Mouse (Mus musculus) embryo, embryonic 9.5 days (tissue): ENCODE measurements around the gene Npy.

Experiments used
- DNase-seq: peaks from one replicate; pipeline ENCODE4 v3.0.0-alpha.2; 2017; ENCODE audit errors: extremely low spot score

Npy gene

DNA sequence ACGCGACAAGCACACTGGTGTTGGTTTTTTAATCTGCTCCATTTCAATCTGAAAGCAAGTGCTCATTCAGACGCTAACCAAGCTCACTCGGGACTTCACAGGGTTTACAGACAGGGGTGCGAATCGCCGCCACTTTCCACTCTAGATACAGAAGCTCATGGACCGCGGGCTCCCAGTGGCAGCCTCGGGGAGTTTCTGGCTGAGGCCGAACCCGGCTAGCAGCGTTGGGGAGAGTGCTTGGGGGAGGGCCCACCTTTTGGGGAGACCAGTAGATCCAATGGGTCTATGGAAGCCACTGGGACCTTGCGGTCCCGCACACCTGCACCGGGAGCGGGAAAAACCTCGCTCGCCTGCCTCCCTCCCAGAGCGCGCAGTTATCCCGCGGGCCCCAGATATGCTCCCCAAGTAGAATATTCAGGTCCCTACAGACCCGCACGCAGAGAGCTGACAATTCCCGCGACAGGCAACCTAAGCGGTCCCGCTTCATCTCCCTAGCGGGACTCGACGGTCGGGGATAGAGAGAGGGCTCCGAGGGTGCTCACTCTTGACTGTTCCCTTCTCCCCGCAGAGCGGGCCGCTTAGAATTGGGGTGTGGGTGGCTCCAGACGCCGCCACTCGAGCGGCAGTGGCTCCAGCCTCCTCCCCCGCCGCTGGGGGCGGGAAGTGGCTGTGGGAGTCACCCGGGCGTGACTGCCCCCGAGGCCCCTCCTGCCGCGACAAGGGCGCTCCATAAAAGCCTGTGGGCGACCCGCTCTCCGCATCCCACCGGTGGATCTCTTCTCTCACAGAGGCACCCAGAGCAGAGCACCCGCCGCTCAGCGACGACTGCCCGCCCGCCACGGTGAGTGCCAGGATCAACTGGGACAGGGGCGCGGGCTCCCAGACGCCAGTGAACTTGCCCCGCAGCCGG, at the start of gene Npy:
Gene Npy, plus strand, starts transcription at position 750 of the 910 bp plus-strand sequence.
- peak; percentile 51 for DNase-seq

DNA sequence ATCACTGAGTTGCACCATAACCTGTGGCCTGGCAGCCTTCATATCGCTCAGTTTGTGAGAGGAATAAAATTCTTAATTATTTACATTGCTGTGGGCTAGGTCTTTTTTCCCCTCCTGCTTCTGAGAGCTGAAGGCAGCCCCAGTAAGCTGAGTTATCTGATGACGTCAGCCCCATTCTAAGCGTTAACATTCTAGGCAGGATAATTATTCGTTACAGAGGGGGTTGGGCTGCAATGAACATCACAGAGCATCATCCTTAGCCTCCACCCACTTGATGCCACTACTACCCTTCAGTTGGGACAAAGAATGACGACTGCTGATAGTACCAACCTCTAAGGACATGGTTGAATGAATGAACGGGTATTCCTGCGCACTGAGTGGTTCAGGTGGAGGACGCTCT, 47.5 kb upstream of the Npy start:
- no peak for DNase-seq

DNA sequence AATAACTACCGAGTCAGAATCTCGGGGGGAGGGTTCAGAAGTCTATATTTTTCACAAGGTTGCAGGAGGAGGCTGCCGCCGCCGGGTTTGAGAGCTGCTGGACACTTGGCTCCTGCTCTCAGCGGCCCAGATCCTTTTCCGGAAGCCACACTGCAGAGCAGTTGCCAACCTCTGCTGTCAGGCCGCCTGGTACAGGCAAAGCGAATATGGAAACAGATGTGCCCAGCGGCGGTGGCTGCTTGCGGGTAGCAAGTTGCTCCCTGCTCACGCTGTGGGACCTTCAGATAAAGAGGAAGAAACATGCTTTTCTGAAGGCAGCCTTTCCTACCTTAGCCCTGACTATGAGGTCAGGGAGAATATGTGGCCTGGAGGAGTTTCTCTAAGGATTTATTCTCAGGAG, 44.4 kb upstream of the Npy start:
- DNase-seq = no peak

DNA sequence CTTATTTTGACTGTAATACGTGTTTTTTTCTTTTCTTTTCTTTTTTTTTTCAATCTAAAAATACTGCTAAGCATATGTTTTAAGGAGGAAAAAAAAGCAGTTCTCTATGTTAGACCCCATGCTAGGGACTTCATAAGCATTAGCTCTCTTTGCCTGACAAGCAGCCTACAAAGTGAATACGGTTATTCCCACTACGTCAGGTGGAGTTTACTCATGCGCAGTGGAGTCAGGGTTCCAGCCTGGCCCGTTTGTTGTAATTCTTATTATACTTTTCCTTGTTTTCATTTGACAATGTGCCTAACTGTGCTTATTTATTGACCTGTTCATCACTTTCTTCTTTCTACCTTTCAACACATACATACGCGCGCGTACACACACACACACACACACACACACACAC, 43.8 kb upstream of the Npy start:
- DNase-seq = no peak

DNA sequence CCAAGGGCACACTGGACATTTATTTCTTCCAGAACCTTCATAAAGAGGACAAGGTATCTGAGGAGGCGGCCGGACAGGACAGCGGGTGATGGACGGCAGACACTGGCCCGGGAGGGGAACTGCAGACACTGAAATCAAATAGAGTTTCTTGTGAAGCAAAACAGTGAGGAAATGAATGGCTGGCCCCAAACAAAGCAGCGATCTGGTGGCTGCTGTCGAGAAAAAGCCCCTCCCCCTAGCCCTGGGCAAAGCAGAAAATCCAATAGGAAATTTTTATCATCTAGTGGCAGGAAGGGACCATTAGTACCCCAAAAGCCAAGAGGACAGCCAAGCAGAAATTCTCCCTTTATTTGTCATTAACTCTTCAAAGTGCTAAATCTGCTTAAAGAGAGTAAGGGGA, 42.9 kb upstream of the Npy start:
- DNase-seq = peak; percentile 27

DNA sequence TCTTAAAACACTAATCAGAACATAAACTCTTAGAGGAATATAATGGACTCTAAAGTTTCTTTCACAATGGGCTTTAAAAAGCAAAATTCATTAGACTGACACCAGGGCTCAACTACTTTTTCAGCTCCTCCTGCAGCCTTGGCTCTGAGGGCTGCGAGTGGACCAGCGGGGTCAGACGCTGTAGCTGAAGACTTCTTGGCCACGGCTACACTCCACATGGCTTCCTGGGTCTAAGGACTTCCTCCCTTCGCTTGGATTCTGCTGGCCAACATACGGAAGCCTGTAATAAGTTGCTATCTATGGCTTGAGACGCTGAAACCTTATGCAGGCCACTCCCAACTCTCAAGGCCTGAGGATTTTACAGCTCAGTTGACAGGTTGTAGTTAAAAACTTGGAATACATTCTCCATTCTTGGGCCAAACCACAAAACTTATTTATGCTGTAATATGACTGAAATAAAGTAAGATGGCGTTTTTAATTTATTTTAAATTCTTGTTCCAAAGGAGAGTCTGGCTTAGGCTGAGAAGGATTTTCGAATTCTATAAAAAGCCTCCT, 41.6 kb upstream of the Npy start:
- no peak for DNase-seq

DNA sequence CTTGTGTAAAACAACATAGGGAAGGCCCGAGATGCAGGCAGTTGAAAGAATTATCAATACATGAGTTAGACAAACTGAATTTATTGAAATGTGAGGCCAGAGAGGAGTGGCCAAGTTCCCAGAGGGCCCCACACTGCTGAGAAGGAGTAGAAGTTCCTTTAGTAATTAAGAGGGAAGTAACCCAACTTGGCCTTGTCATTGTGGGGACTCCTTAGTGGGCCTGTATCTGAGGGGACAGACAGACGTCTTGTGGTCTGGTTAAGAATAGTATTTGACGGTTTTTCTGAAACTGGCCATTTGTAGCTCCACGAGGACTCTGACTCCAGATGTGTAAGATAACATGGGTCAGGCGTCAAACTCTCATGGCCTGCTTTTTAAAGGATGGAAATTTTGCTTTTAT, 40.7 kb upstream of the Npy start:
- no peak for DNase-seq

DNA sequence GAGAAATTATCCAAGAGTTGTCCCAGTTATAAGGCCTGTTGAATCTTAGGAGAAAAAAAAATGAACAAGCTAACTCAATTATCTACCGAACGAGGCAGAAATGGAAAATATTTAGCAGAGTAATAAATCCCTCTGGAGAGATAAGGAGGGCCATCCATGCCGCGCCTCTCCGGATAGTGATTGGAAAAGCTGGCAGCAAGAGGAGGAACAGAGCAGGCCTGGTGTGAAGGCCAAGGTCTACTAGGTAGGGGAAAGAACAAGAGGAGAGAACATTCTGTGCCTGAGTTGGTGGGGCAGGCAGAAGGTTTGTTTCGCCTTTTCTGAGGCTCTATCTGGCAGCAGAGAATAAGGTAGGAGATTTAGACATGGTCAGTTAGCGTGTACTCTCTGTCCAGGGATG, 39.8 kb upstream of the Npy start:
- DNase-seq = no peak

DNA sequence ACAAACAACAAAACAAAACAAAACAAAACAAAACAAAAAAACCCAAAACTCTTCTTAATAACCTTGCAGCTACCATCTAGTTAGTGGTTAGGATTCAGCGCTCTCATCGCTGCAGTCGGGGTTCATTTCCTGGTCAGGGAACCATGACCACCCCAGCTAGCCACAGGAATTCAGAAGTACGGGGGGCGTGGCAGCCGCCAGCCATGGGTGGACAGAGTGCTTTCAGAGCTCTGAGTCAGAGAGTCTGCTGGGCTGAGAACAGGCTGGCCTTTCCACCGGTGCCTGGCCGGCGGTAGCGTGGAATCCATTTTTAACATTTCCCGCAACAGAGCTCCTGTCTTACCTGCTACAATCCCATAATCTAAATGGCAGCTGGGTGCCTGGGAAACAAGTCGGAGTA, 30.0 kb upstream of the Npy start:
- DNase-seq = no peak

DNA sequence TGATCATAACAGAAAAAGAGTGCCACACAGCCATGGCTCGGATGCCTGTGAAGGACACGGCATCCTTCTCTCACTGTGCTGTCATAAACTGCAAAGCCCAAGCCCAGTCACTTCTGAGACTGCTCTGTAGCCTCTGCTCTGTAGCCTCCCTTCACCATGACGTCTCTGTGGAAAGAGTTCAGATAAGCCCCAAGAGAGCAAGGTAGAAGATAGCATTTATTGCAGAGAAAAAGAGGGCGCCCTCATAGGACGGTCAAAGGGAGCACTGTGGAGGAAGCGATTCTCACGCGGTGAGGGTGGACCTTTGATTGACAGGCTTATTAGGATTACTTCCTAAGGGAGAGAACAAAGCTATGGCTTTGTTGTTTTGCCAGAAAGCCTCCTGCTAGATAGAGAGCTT, 18.4 kb upstream of the Npy start:
- DNase-seq = no peak

DNA sequence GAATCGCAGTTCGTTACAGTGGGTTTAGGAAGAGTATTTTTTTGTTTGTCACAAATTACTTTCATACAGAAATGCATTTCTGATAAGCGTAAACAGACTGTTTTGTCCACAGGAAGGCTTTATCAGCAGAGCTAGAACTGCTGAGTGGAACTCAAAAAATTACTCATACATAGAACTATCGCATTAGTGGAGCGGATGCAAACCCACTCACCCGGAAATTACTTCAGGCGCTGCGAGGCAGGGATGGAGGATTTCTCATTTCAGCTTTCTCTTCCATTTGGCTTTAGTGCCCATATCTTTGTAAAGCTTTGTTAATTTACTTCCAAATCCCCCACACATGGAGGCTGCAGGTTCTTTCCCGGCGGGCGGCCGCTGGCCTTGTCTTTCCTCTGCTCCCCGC, 14.4 kb upstream of the Npy start:
- peak; percentile 32 for DNase-seq

DNA sequence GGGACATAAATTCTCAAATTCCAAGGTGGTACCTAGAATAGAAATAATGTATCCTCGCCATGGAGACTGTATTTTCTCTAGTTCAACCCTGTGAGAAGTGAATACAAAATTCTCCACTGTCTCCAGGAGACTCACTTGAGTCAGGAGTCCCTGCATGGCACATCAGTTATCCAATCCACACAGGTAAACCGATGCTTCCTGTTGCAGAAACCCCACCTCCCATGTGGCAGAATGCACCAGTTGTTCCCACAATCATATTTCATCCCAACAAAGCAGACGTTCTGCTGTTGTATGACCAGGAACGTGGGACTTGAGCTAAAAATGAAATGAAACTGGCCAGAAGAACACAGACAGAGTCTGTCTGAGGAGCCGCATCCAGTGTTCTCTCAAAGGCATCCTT, 5.3 kb upstream of the Npy start:
- DNase-seq = no peak

DNA sequence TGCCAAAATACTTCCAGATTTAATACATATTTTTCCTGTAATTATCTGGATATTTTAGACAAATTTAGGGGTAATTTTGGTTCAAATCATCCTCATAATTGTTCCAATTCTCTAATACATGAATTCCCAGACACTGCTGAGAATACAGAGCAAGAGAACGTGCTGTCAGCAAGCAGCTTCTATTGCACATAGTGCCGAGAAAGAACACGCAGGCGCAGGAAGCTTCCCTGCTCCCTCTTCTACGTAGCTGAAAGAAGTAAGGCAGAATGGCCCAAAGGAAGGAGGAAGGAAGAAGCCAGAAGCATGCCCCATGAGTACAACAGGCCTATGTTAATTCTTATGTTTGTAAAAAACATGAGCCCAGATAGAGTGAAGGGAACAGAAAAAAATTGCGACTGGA, 4.9 kb upstream of the Npy start:
- DNase-seq = no peak

DNA sequence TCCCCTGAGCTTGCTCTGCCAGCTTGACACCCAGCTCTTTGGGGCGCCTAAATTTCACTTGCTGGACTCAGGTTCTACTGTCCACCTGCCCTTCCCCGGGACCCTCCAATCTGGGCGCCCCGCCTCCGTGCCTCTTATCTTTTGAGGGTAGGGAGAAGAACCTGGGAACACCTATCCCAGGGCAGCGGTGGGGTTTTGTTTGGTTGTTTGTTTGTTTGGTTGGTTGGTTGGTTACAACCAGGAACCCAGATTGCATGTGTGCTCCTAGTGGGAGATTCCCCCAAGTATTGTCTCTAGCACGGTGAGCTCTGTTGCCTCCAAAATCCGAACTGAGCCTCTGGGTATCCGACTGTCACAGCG, 341 bp downstream of the Npy start:
- no peak for DNase-seq

DNA sequence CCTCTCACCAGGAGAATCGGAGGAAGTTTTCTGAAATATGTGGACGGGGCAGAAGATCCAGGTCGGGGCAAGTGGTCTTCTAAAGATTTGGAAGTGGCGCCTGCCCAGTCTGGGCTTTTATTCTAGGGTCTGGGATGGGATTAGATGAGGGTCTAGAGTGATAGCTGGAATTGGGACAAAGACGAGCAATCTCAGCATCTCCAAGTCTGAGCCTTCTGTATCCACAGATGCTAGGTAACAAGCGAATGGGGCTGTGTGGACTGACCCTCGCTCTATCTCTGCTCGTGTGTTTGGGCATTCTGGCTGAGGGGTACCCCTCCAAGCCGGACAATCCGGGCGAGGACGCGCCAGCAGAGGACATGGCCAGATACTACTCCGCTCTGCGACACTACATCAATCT, 861 bp downstream of the Npy start:
- no peak for DNase-seq

DNA sequence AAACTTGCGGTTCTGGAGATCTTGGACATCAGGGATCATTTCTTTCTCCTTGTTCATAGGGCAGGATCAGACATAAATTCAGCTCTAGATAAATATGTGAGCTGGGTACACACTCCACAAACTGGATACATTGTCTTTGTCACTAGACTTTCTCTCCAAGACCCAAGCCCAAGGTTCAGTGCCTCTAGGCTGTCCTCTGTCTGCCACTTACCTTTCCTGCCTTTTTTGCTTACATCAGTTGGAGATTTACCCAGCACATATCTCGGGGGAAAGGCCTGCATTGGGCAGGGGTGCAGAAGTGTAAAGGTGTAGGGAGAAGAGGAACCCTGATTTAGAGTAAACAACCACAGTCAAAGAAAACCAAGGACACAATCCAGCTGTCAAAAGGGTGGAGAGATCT, 1.3 kb downstream of the Npy start:
- no peak for DNase-seq

DNA sequence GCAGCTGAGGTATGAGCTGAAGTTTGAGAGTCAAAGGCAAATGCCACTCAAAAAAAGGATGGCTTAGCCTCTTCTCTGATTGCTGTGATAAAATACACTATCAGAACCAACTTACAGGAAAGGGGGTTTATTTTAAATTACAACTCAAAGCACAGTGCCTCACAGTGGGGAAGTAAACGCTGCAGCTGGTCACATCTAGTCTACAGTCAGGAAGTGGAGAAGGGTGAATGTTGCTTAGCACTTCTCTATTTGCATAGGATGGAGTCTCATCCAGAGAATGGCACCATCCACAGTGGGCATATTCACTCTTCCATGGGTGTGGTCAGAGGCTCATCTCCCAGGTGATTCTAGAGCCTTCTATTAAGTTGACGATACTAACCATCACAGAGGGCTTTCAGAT, 9.1 kb downstream of the Npy start:
- no peak for DNase-seq

DNA sequence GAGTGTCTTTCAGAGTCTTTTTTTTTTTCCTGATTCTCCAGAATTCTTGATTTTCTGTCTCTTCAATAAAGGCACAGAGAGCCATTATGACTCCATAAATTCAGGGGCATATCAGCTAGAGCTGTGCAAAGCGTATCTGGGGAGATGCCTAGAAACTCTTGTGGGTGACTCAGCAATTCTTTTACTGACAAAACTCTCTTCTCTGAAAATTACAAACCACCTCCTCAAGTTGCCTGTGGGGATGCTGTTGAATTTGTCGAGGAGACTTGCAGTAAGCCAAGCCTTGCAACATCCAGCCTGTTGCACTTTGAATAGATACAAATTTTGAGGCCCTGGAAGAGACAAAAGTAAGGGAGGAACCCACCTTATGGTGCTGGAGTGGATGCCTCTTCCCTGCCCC, 34.3 kb downstream of the Npy start:
- no peak for DNase-seq

DNA sequence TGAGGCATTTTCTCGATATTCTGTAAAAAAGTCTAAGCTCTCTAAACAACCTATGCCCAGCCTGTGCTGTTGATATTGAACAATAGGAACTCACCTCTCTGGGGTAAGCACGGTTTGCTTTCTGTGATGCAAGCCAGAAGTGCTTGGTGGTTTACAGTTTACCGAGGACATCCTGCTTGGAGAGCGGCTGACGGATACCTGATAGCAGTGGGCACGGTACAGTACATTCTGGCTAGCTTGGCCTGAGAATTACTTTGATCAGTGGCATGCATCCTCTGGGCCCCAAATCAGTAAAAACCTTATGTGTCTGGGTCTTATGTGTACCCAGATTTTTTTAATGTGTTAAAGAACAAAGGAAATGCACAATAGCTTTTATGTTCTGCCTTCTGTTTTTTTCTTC, 45.1 kb downstream of the Npy start:
- no peak for DNase-seq

DNA sequence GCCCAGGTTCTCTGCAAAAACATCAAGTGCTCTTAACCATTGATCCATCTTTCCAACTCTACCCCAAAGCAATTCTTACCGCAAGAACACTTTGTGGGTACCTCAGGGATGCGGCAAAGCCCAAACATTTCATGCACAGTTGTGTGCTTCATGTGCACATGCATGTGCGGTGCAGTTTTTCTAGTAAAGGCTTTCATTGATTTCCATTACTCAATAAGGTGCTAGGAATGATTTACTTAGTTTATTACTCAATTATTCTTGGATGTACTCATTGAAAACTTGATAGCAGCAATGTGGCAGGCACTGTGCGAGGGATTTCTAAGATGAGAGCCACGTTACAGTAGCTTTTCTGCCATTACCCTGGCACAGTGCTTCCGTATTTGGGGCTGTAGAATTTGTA, 48.6 kb downstream of the Npy start:
- no peak for DNase-seq

DNA sequence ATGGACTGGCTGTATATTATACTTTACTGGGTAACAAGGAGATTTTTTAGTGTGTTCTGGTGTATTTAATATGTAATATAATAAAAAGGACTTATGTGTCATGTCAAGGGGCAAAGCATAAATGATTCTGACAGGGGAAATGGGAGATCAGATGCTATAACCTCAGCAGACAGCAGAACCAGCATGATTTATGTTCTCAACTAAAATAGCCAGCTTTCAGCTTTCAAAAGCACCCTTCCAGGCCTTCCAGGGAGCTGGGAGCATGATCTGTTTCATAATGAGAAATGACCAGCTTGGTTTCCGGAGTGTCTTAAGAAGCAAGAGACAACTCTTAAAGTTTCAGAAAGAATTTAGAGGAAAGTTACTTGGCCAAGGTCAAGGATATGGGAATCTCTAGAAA, 51.0 kb downstream of the Npy start:
- no peak for DNase-seq

DNA sequence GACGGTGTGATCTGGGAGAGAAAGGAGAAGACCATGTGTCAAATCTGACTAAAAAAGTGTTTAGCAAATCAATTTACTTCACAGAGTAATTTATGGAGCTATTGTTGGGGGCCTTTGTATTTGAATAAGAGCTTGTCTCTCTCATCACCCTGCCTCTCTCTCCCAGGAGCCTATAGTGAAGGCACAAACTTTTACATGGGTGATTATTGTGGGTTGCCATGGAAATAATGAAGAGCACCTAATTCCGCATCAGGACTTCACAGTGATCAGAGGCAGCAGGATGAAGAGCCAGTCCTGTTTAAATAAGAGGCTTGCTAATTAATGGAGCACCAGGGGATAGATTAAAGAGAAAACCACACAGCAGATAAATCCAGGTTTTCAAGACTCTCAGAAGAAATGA, 52.6 kb downstream of the Npy start:
- no peak for DNase-seq

DNA sequence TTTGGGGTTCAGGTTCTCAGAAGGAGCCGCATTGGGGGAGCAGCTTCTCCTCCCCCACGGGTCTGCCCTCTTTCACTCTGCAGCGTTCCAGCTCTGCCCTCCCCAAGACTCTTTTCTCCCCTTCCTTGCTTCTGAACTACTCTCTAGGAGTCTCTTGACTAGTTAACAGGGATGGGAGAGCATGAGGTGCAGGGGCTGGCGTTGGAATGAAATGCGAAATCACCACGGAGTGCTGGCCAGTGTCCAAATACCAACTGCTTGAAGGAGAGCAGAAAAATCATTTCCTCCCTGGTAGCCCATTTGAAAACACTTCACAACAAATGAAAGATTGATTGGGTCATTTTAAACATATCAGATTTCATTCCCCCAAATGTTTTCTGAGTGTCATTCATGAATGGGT, 53.3 kb downstream of the Npy start:
- no peak for DNase-seq
